In the genomic region with DNA sequence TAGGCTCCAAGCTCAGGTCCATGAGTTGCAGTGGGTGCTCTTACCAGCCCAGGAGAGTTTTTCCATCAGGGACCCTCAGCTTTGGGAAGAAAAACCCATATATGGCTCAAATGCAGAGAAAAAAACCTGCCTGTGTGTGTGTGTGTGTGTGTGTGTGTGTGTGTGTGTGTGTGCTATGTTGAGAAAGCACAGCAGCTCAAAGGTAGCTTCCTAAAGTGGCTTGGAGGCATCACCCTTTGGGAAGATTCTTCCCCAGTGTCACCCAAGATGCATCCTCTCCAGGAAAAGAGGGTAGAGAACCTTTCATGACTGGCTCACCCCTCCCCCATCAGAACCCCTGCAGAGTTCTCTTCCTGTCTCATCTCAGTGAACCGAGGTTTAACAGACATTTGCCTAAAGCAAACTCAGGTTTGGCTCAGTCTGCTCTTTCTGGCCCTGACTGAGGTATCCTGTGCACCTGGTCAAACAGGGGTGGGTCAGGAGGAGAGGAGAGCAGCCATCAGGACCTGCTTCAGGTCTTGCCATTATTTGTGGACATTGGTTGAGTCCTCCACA, we compare ENCODE assay signal across 15 mouse cellular contexts. TPM values are rescaled to one million over a fixed set of nuclear protein-coding genes. Genes with fewer than 3 reads are reported as not detected.
DNase-seq lines count a peak whose midpoint lies in the region; ATAC-seq lines count a peak whose summit lies in the region.
"Had no signal": no experiment of that assay in that cellular context is flagged by ENCODE, and none has a peak within 500 bp of the region (broad histone marks: within the 10 kb centered on the region; RNA-seq: fewer than 3 reads in every experiment).

No protein-coding gene starts in this region.

- peak overlapping the region; percentile 46; the same call in 1 of the 2 replicates for H3K27ac ChIP-seq in forebrain, embryonic 12.5 days
- H3K27ac ChIP-seq in forebrain, embryonic 14.5 days (ENCODE audit: low read depth, low read length), result no peak overlapping the region
- H3K27ac ChIP-seq: embryonic facial prominence, embryonic 12.5 days; kidney, postnatal 0 days had no signal

- intact Hi-C loops in gastrocnemius, postnatal 14 days (cut with DNase I; ENCODE audit: low total_unique reads), result loop anchor here (10.0 kb wide), 1 partner anchor 313 kb away; no protein-coding TSS in a partner anchor

- H3K4me1 ChIP-seq in forebrain, embryonic 12.5 days, result peaks cover 74% of the 10 kb centered on the region
- peaks cover 19% of the 10 kb centered on the region for H3K4me1 ChIP-seq in forebrain, embryonic 14.5 days (ENCODE audit: control insufficient read depth, insufficient read depth, low read length)

- H3K4me3 ChIP-seq in forebrain, embryonic 12.5 days (replicated peaks), result no peak overlapping the region
- no peak overlapping the region for H3K4me3 ChIP-seq in forebrain, embryonic 14.5 days (ENCODE audit: low read depth, low read length)
- H3K4me3 ChIP-seq: embryonic facial prominence, embryonic 12.5 days; heart, embryonic 12.5 days; hindbrain, embryonic 12.5 days; megakaryocyte, embryonic 14.5 days; neural tube, embryonic 15.5 days had no signal

- no peak for ATAC-seq in forebrain, embryonic 12.5 days (ENCODE audit: low FRiP score)
- no peak for ATAC-seq in forebrain, embryonic 14.5 days

- no peak overlapping the region for H3K4me2 ChIP-seq in forebrain, embryonic 12.5 days
- H3K4me2 ChIP-seq in forebrain, embryonic 14.5 days (ENCODE audit: low read length), result no peak overlapping the region
- H3K4me2 ChIP-seq: embryonic facial prominence, embryonic 12.5 days; hindbrain, embryonic 12.5 days; neural tube, embryonic 15.5 days had no signal

- H3K9me3 ChIP-seq in forebrain, embryonic 12.5 days, result no peaks in the 10 kb centered on the region
- no peaks in the 10 kb centered on the region for H3K9me3 ChIP-seq in forebrain, embryonic 14.5 days (replicated peaks; ENCODE audit: control insufficient read depth, low read length)
- H3K9me3 ChIP-seq: embryonic facial prominence, embryonic 12.5 days; heart, embryonic 12.5 days; hindbrain, embryonic 12.5 days; megakaryocyte, embryonic 14.5 days; neural tube, embryonic 15.5 days had no signal

- H3K9ac ChIP-seq in forebrain, embryonic 12.5 days, result no peak overlapping the region
- H3K9ac ChIP-seq in forebrain, embryonic 14.5 days (ENCODE audit: low read length), result no peak overlapping the region
- H3K9ac ChIP-seq: embryonic facial prominence, embryonic 12.5 days; lung, embryonic 14.5 days; neural tube, embryonic 15.5 days had no signal

- no peak for DNase-seq in forebrain, embryonic 14.5 days (ENCODE audit: low spot score)
- peak; percentile 73 for DNase-seq in A20 (ENCODE audit: low read depth, low spot score)
- peak; percentile 41 for DNase-seq in T-cell, adult 2 months (ENCODE audit: low spot score)
- DNase-seq in thymus, postnatal 0 days (ENCODE audit: low spot score), result peak; percentile 65
- no peak for DNase-seq in lung, postnatal 36 days
- no peak for DNase-seq in gastrocnemius, postnatal 14 days
- DNase-seq: layer of hippocampus, adult 9-11 months had no signal

- H3K27me3 ChIP-seq in forebrain, embryonic 12.5 days, result peaks cover 7% of the 10 kb centered on the region
- no peaks in the 10 kb centered on the region for H3K27me3 ChIP-seq in forebrain, embryonic 14.5 days (replicated peaks; ENCODE audit: control insufficient read depth, insufficient read depth, low read length)
- H3K27me3 ChIP-seq: embryonic facial prominence, embryonic 12.5 days; neural tube, embryonic 15.5 days had no signal

- H3K36me3 ChIP-seq in forebrain, embryonic 12.5 days (replicated peaks), result no peaks in the 10 kb centered on the region
- no peaks in the 10 kb centered on the region for H3K36me3 ChIP-seq in forebrain, embryonic 14.5 days (ENCODE audit: control insufficient read depth, insufficient read depth, low read length)
- H3K36me3 ChIP-seq: embryonic facial prominence, embryonic 12.5 days; heart, embryonic 12.5 days; hindbrain, embryonic 12.5 days; neural tube, embryonic 15.5 days had no signal

- WGBS in forebrain, embryonic 12.5 days, result 5% methylated on average over 1 of the region's 1 CpGs
- 16% methylated on average over 1 of the region's 1 CpGs for WGBS in forebrain, embryonic 14.5 days

RNA-seq across cellular contexts. Expression of a gene that starts 21.1 kb away (rescaled TPM):
- 25.6 and 26.8 TPM in 2 replicates for polyA plus RNA-seq in forebrain, embryonic 12.5 days (2016; fragmentation: Nextera tagmentation; extraction: Ambion mirVana)
- 13.2 and 16.6 TPM in 2 replicates for polyA plus RNA-seq in forebrain, embryonic 14.5 days (2014; fragmentation: Nextera tagmentation; extraction: Ambion mirVana)
- polyA plus RNA-seq in thymus, postnatal 0 days (2015; fragmentation: Nextera tagmentation; extraction: Ambion mirVana), result 8.4 and 8.6 TPM in 2 replicates
- 1 to 10 TPM in 1 of 2 experiments, under 1 TPM in 1; 0.74 to 1.6 TPM for total RNA-seq in gastrocnemius, postnatal 14 days (2021)

Comparison
In these comparisons a context has a peak if more than half of its experiments do, and no peak if none do; other contexts are left out.
1. DNase-seq: peak in A20 (single experiment), T-cell, adult 2 months (single experiment) and thymus, postnatal 0 days (single experiment); none in forebrain, embryonic 14.5 days (single experiment), lung, postnatal 36 days (single experiment) and gastrocnemius, postnatal 14 days (single experiment).